Mouse (Mus musculus) layer of hippocampus, adult 11-12 months (tissue): ENCODE results near the gene Stk11.
"Not testable (repeated sequence)": the region's sequence is repeated elsewhere in the genome, so short reads cannot be mapped to it uniquely, and the experiment has no call there.

Source experiments
- DNase-seq: peaks from one replicate; pipeline ENCODE4 v3.0.0; 2022; ENCODE audit warnings: low spot score

The Stk11 gene

GRCm38 (mm10) chr10:80157141-80157929 is 41.7 kb downstream of the Stk11 start:
- DNase-seq = no peak

- DNase-seq = no peak
These were observed 42.8 kb downstream of the Stk11 start for GRCm38 (mm10) chr10:80158307-80158986.

- no peak for DNase-seq
These were observed 43.5 kb downstream of the Stk11 start for GRCm38 (mm10) chr10:80159021-80159560.

- DNase-seq = peak; percentile 99
These were observed 44.2 kb downstream of the Stk11 start for GRCm38 (mm10) chr10:80159561-80160454.

GRCm38 (mm10) chr10:80160455-80161371 is 45.1 kb downstream of the Stk11 start:
- DNase-seq = no peak

GRCm38 (mm10) chr10:80161522-80162242 is 46.1 kb downstream of the Stk11 start:
- no peak for DNase-seq

- no peak for DNase-seq
These were observed 46.6 kb downstream of the Stk11 start for GRCm38 (mm10) chr10:80162243-80162608.

- no peak for DNase-seq
These were observed 47.2 kb downstream of the Stk11 start for GRCm38 (mm10) chr10:80162716-80163299.

GRCm38 (mm10) chr10:80163721-80164120 is 48.1 kb downstream of the Stk11 start:
- no peak for DNase-seq

- no peak for DNase-seq
These were observed 48.8 kb downstream of the Stk11 start for GRCm38 (mm10) chr10:80164161-80164997.

GRCm38 (mm10) chr10:80164998-80165344 is 49.4 kb downstream of the Stk11 start:
- peak; percentile 98 for DNase-seq

- DNase-seq = no peak
These were observed 50.0 kb downstream of the Stk11 start, which contains the start of gene Cirbp for GRCm38 (mm10) chr10:80165392-80166128. Gene Cirbp, plus strand, starts transcription at chr10:80165985.

- DNase-seq = not testable (repeated sequence)
These were observed 50.5 kb downstream of the Stk11 start for GRCm38 (mm10) chr10:80166136-80166535.

- DNase-seq = peak; percentile 98
These were observed 51.9 kb downstream of the Stk11 start for GRCm38 (mm10) chr10:80167460-80168037.

GRCm38 (mm10) chr10:80168038-80168661 is 52.5 kb downstream of the Stk11 start:
- DNase-seq = peak; percentile 93

- DNase-seq = no peak
These were observed 53.5 kb downstream of the Stk11 start for GRCm38 (mm10) chr10:80169070-80169469.

- DNase-seq = no peak
These were observed 54.0 kb downstream of the Stk11 start for GRCm38 (mm10) chr10:80169651-80170050.

GRCm38 (mm10) chr10:80170052-80170451 is 54.4 kb downstream of the Stk11 start:
- no peak for DNase-seq
